Mouse (Mus musculus) kidney, postnatal 14 days (tissue): ENCODE results near the gene Cachd1.

Source experiments
- DNase-seq: peaks from one replicate; pipeline ENCODE4 v3.0.0; 2022; ENCODE audit warnings: mixed read lengths

Cachd1 gene

GRCm38 (mm10) chr4:100924276-100924675 lies 147.8 kb downstream of the Cachd1 start:
- DNase-seq = no peak

DNA sequence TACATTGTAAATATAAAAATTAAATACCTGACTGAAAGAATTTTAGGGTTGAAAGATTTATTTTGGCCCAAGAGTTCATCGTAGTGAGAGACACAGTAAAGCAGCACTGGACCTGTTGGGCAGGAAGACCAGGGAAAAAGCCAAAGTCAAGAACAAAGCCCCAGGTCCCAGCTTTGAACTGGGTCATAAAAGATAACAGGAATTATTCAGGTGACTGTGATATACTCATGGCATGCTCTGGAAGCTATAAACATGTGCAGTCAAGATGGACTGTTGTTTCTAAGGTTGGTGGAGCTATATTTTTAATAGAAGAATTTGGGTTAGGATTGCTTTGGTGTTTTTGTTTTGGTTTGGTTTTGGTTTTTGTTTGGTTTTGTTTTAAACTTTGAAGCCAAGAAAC lies 148.7 kb downstream of the Cachd1 start:
- no peak for DNase-seq

DNA sequence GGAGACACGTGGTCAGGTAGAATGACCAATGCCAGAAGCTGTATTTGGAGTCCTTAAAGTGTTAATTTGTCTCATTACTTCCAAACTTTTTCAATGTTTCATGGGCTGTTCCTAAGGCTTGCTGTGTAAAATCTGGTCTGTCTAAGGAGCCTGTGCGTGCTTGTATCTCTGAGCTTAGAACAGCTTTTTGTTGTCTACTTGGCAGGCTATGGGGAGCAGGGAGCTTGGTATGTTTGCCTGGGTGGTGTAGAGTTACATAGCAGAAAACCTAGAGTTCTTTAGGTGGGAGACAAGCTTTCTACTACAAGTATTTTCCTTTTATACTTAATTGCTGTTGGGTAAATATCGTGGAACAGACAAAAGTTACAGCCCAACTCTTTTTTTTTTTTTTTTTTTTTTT lies 150.1 kb downstream of the Cachd1 start:
- no peak for DNase-seq

DNA sequence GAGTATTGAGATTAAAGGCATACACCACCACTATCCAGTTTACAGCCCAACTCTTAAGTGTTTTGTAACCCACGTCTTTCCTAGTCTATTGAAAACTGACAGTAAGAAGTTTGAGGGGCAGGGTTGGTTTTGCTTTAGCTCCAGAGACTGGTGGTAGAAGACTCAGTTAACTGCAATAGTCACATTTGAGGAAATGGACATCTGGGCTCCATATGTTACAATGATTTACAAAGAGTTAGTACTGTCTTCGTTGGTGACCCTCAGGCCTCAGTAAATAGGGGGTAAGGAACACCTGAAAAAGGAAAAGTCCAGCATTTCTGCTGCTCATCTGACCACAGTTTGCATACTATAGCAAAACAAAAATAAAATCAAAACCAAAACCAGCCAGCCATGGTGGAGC lies 150.6 kb downstream of the Cachd1 start:
- DNase-seq = no peak

GRCm38 (mm10) chr4:100943689-100944088 lies 167.2 kb downstream of the Cachd1 start:
- no peak for DNase-seq

- no peak for DNase-seq
Measured at GRCm38 (mm10) chr4:100944276-100944675, 167.8 kb downstream of the Cachd1 start.

DNA sequence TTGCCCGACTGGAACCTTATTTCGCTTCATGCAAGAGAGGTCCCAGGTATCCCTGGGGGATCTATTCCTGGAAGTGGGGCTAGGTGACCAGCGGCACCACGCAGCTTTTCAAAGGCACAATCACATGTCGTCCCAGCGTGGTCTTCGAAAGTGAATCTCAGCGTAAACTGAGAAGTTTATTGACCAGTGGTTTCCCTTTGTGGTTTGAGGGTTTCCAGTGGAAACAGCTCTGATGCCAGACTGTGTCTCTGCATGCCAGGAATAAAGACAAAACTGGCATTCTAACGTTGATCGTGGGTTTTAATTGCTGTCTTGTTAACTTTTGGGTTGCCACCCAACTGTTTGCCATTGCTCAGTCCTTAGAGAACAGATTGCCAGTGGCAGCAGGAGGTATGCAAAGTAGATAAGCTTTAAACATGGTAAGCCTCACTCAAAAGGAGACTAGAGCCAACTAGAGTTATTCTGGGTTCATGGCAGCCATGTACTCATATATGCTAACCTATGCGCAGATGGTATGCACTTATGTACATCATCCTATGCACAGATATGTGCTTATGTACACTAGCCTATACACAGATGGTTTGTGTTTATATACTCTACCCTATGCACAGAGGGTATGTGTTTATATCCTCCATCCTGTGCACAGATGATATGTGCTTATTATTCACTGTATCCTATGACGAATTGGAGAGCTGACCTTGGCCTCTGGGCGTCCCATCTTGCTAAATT lies 168.9 kb downstream of the Cachd1 start:
- DNase-seq = no peak

- DNase-seq = peak; percentile 15
Measured at GRCm38 (mm10) chr4:100948494-100949425, 172.3 kb downstream of the Cachd1 start.

- no peak for DNase-seq
Measured at GRCm38 (mm10) chr4:100950316-100950715, 173.8 kb downstream of the Cachd1 start.

DNA sequence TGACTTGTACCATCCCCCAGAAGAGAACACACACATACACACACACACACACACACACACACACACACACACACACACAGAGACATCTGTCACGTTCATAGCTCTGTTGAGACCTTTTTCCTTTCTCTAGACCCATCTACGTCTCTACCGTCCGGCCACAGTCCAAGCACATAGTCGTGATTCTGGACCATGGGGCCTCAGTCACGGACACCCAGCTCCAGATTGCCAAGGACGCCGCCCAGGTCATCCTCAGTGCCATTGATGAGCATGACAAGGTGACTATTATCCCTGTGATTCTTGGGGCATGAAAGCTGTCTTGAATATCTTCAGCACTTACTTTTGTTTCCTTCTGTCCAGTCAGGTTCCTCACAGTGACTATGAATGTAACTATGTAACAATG lies 175.4 kb downstream of the Cachd1 start:
- DNase-seq = no peak

- no peak for DNase-seq
Measured at GRCm38 (mm10) chr4:100963341-100963740, 186.9 kb downstream of the Cachd1 start.

DNA sequence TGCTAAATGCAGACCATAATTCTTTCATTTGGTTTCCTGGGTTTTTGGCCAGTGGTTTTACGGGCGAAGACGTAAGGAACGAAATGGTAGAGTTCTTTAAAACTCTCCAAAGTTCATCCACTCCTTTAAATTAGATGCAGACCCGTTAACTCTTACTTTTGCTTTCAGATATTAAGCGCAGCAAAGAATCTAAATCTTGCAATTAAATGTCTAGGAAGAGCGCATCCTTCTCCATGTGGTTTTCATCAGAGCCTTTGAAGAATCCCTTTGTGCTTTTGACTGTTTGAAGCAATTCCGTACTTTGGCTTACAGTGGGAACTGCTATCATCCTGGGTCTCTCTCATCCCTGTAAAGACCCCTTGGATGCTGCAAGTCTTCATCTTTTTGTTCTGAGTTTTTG lies 187.3 kb downstream of the Cachd1 start:
- DNase-seq = no peak

GRCm38 (mm10) chr4:100967703-100968392 lies 191.4 kb downstream of the Cachd1 start:
- DNase-seq = no peak

- no peak for DNase-seq
Measured at GRCm38 (mm10) chr4:100973641-100974454, 197.4 kb downstream of the Cachd1 start.

GRCm38 (mm10) chr4:100974455-100975035 lies 198.1 kb downstream of the Cachd1 start:
- no peak for DNase-seq

- DNase-seq = no peak
Measured at GRCm38 (mm10) chr4:100977522-100977921, 201.0 kb downstream of the Cachd1 start.

DNA sequence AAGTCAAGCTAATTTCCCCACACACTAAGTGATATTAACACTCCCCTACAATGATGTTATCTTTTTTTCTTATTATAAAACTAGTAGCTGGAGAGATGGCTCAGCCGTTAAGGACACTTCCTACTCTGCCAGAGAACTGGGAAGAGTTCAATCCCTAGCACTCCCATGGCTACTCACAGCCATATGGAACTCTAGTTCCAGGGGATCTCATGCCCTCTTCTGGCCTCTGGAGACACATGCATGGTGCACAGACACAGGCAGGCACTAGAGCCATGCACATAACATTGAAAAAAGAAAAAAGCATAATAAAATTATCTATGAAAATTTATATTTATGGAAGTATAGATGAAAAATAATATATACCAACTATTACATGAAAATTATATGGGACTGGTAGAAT lies 210.7 kb downstream of the Cachd1 start:
- no peak for DNase-seq

DNA sequence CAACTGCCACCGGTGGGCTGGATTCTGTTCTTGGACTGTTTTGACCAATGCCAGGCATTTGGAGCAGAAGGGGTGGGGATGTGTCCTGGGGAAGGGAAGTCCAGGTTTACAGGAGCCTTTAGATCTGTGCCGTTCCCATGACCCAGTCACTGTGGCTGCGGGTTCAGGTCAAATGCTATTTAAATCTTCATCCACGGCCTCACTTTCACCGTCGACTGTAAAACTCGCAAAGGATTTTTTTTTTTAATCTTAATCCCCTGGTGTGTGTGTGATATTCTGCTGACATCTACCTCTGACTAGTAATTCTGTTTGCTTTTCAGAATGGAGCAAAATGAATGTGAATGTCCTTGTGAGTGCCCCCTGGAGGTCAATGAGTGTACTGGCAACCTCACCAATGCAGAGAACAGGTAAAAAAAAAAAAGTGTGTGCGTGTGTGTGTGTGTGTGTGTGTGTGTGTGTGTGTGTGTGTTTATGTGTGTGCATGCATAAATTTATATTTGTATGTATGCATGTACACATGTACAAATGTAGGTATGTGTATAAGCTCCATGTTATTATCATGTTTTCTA lies 211.8 kb downstream of the Cachd1 start:
- DNase-seq = peak; percentile 40

DNA sequence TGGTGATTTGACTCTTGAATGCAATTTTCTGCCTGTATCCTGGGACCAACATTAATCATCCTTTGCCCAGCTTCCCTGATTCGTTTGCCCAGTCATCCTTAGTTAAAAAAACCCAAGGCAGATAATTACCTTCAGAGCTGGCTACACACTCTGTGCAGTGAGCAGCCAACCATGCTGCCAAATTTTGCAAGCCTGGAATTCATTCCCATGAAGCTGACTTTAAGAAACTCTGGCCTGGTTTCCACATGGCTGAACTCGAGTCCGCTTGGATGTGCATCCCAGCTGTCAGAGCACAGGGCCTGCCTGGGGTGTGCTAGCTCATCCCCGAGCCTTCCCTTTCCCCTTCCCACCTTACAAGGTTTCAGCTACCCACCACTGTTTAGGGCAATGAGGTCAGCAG lies 214.5 kb downstream of the Cachd1 start:
- DNase-seq = peak; percentile 64

GRCm38 (mm10) chr4:100992086-100992485 lies 215.6 kb downstream of the Cachd1 start:
- no peak for DNase-seq

DNA sequence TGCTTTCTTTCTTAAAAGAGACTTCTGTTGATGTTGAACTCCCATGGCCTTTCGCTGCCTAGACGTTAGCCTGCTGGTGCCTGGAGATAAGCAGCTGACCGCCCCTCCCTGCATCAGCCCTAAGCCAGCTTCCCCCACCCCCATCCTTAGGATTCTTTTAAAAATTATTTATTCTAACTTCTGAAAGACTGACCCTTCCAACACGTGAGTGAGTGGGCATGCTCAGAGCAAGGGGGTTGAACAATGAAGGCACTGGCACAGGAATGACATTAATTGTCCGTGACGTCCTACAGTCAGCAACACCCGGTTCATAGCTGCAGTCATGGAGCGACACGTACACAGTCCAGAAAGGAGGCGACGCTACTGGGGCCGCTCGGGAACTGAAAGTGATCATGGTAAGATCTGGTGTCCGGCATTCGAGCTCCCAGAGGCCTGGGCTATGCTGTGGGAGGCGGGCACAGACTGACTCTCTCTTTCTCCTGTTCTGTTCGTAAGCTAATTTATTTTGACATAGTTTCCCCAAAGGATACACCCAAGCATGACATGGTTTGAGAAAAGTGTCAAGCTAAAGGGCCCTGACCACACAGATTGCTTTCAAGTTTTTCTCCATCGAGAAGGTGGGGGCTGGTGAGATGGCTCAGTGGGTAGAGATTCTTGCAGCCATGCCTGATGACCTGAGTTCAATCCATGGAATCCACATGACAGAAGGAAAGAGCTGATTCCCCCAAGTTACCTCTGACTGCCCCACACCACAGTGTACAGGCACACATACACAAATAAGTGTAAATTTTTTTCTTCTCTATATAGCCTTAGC lies 218.2 kb downstream of the Cachd1 start:
- no peak for DNase-seq
